Mouse (Mus musculus): ENCODE measurements around the gene Syt3. TPM values are rescaled to one million over a fixed set of nuclear protein-coding genes. Genes with fewer than 3 reads are reported as not detected.
A peak's percentile ranks its signal among the peaks of the same experiment; 100 is the strongest.

The Syt3 gene
- total RNA-seq, 1 experiment from 2014 or later: 0.79 TPM

DNA sequence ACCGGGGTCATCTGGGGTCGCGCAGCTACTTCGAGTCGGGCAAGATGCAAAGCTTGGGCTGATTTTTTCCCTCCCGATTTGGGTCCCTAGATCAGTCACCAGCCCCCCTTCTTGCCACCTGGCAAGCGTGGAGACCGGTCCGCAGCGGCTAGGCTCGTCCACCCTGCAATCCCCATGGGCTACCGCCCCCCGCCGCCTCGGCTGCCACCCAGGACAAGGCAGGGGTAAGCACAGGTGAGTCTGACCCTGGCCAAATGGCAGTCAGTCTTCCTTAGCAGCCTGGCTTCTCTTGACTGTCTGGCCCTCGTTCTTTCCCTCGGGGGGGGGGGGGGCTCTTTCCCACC lies 786 bp downstream of the Syt3 start:
- 0 out of 4 replicates have a peak, but pooled peaks have one; percentile 13 to 20 for ATAC-seq (replicated peaks in 1 of 2; ENCODE audit: insufficient read depth in 1 of 2, low FRiP score in 2 of 2, low TSS enrichment in 1 of 2, low read depth in 1 of 2, poor library complexity in 2 of 2, severe bottlenecking in 2 of 2)

DNA sequence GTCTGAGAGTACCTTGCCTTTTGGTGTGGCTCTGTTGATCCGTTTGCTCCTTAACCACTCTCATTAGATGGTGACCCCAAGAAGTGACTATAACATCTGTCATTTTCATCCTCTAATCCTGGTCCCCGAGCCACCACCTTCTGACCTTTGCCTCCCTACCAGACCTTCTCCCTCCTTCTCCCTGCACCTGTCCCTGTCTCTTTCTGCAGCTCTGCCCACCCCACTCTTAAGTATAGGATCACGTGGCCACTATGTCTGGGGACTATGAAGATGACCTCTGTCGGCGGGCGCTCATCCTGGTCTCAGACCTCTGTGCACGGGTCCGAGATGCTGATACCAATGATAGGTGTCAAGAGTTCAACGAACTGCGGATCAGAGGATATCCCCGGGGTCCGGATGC lies 1.8 kb downstream of the Syt3 start, which contains the start of gene 1700008O03Rik:
TSS of gene 1700008O03Rik (minus strand) at position 101 of the 400 bp plus-strand sequence.
- ATAC-seq (replicated peaks in 1 of 2; ENCODE audit: insufficient read depth in 1 of 2, low FRiP score in 2 of 2, low TSS enrichment in 1 of 2, low read depth in 1 of 2, poor library complexity in 2 of 2, severe bottlenecking in 2 of 2): no peak

DNA sequence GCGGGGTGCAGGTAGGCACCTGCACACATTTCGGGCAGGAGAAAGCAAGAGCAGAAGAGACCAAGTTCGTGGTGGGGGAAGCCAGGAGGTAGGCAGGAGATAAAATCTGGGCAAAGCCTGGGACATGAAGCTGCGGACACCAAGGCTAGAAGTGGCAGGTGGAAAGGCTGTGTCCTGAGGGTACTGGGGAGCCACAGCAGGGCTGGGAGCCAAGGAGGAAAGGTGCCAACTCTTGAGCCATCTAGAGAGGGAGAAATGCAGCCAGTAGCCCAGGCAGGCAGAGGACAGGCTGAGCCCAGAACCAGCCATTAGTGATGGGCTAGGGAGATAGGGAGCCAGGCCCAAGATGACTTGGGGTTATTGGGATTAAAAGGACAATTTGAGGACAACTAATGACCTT lies 7.9 kb downstream of the Syt3 start:
- ATAC-seq (replicated peaks in 1 of 2; ENCODE audit: insufficient read depth in 1 of 2, low FRiP score in 2 of 2, low TSS enrichment in 1 of 2, low read depth in 1 of 2, poor library complexity in 2 of 2, severe bottlenecking in 2 of 2): no peak

DNA sequence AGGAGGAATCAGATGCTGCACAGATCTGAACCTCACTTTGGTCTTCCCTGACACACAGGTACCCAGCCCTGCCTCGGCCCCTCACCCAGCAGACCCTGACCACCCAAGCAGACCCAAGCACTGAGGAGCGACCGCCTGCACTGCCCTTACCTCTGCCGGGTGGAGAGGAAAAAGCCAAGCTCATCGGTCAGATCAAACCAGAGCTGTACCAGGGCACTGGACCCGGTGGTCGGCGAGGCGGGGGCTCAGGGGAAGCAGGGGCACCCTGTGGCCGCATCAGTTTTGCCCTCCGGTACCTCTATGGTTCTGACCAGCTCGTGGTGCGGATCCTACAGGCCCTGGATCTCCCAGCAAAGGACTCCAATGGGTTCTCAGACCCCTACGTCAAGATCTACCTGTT lies 8.4 kb downstream of the Syt3 start:
- ATAC-seq (replicated peaks in 1 of 2; ENCODE audit: insufficient read depth in 1 of 2, low FRiP score in 2 of 2, low TSS enrichment in 1 of 2, low read depth in 1 of 2, poor library complexity in 2 of 2, severe bottlenecking in 2 of 2): no peak

DNA sequence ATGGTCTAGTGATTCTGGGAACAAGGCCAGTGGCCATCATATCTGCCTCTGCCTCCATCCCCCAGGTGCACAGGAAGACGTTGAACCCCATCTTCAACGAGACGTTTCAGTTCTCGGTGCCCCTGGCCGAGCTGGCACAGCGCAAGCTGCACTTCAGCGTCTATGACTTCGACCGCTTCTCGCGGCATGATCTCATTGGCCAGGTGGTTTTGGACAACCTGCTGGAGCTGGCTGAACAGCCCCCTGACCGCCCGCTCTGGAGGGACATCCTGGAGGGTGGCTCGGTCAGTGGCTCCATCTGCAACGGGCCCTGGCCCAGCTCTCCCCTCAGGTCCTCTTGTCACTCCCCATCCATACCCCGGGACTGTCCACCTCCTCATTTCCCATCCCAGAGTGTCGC lies 9.4 kb downstream of the Syt3 start:
- ATAC-seq (replicated peaks in 1 of 2; ENCODE audit: insufficient read depth in 1 of 2, low FRiP score in 2 of 2, low TSS enrichment in 1 of 2, low read depth in 1 of 2, poor library complexity in 2 of 2, severe bottlenecking in 2 of 2): no peak

DNA sequence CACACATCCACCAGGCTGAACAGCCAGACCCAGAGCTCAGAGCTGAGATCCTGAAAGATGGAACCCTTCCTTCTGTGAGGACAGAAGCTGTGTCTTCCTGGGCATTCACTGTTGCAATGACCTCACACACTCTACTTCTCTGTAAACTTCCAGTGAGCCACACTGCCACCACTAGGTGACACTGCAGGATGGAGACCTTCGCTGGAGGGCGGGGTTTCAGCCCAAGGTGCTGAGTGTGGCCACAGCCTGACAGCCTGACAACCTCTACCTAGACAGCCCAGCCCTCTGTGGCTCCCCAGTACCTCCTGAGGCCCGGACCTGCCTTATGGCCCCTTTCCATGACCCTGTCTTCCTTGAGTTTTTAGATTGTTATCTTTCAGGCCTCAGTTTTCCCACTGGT lies 14.7 kb downstream of the Syt3 start:
- ATAC-seq (replicated peaks in 1 of 2; ENCODE audit: insufficient read depth in 1 of 2, low FRiP score in 2 of 2, low TSS enrichment in 1 of 2, low read depth in 1 of 2, poor library complexity in 2 of 2, severe bottlenecking in 2 of 2): peak; percentile 83 to 95

DNA sequence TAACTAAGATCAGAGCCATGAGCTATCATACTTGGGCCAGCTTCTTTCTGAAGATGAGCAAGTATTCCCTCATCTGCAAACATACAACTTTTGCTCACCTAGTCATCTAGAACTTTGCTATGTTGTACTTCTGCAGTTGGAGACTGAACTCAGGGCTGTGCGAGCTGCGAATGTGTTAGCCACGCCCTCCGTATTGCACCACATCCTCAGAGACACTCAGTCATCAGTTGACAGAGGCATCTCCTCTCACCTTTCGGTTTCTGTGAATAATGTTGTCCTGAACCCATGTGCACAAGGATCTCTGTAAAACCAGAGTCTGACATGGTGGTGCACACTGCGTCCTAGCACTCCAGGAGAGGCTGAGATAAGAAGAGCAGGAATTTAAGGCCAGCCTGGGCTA lies 17.8 kb downstream of the Syt3 start:
- ATAC-seq (replicated peaks in 1 of 2; ENCODE audit: insufficient read depth in 1 of 2, low FRiP score in 2 of 2, low TSS enrichment in 1 of 2, low read depth in 1 of 2, poor library complexity in 2 of 2, severe bottlenecking in 2 of 2): no peak

DNA sequence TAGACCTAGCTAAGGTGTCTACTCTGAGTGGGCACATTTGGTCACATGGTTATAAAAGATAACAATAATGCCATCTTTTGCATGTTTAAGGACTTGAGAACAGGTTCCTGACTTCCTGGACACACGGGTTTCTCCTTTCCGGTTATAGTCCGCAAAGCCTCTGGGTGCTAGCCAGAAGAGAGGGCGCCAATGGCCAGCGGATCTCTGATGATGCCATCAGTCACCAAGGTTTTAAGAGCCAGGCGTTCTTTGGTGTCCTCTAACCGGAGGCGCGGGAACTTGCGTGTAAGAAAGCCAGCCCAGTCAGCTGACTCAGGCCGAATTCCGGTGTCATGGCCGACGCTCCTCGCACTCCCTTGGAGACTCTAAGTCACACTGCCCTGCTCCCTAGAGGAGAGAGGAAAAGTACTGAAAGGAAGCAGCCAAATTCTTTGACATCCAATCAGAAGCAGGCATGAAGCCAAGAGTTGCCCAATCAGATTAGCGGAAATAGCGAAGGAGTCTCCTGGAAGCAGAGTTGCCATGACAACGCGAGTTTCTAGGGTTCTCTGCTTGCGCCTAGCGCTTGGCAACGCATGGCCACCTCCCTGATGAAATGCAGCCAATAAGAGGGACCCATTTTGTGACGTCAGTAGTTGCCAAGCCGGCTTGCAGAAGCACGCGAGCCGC lies 21.6 kb downstream of the Syt3 start:
- peak; percentile 82 to 90 for ATAC-seq (replicated peaks in 1 of 2; ENCODE audit: insufficient read depth in 1 of 2, low FRiP score in 2 of 2, low TSS enrichment in 1 of 2, low read depth in 1 of 2, poor library complexity in 2 of 2, severe bottlenecking in 2 of 2)

DNA sequence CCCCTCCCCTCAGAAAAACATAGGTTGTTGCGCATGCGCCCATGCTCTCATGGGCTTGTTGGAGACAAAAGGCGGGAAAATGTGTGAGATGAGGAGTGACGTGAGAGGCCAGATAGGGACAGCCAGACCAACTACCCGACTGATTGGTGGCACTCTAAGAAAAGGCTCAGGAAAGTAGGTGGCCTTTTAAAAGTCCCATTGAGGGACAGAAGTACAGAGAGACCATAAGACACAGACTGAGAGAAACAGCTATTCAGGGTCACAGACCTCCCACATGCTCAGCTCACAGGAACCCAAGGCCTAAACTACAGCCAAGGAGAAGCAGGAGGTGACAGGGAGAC lies 22.1 kb downstream of the Syt3 start:
- no peak for ATAC-seq (replicated peaks in 1 of 2; ENCODE audit: insufficient read depth in 1 of 2, low FRiP score in 2 of 2, low TSS enrichment in 1 of 2, low read depth in 1 of 2, poor library complexity in 2 of 2, severe bottlenecking in 2 of 2)

DNA sequence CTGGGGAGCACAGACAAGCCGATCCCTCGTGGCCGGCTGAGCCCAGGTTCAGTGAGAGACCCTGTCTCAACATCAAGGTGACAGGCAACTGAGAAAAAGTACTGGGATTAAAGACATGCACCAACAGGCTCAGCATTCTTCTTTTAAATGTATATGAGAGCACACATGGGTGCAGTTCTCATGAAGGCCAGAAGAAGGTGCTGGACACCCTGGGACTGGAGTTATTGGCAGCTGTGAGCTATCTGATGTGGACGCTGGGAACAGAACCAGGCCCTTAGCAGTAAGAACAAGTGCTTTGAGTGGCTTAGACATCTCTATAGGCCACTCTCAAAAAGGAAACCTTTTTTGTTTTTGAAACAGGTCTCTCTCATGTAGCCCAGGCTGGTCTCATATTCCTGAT lies 27.2 kb downstream of the Syt3 start:
- no peak for ATAC-seq (replicated peaks in 1 of 2; ENCODE audit: insufficient read depth in 1 of 2, low FRiP score in 2 of 2, low TSS enrichment in 1 of 2, low read depth in 1 of 2, poor library complexity in 2 of 2, severe bottlenecking in 2 of 2)

DNA sequence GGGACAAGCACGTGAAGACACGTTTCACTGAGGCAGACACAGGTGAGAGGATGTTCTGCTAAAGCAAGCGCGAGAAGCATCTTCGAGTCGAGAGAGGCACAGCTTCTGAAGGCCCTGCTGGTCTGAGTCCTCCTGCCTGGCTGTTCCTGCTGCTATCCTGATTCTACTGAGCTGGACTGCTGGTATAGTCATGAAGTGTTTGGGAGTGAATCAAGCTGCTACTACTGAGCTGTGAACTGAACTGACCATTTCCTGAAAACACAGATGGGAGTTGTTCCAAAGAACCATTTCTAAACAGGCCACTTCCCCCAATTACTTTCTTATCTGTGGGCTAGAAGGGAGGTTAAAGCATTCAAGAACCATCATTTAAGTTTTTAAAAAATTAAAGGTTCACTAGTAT lies 29.4 kb downstream of the Syt3 start:
- no peak for ATAC-seq (replicated peaks in 1 of 2; ENCODE audit: insufficient read depth in 1 of 2, low FRiP score in 2 of 2, low TSS enrichment in 1 of 2, low read depth in 1 of 2, poor library complexity in 2 of 2, severe bottlenecking in 2 of 2)

DNA sequence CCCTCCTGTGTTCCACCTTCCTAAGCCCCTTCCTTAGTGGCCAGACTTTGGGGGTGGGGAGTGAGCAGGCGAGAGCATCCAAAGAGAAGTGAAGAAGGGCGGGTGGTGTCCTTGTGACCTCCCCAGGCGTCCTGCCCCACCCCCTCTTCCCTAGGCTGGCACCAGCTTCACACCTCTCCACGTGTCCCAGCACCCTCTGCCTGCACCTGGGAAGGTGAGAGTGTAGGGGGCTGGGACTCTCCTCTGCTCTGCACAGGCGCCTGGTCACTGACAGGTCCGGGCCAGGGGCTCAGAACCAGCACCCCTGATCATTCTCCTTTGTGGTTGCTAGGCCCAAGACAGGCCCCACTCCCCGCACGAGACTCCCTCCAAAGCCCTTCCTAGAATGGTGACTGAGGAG lies 43.8 kb downstream of the Syt3 start:
- ATAC-seq (replicated peaks in 1 of 2; ENCODE audit: insufficient read depth in 1 of 2, low FRiP score in 2 of 2, low TSS enrichment in 1 of 2, low read depth in 1 of 2, poor library complexity in 2 of 2, severe bottlenecking in 2 of 2): no peak

DNA sequence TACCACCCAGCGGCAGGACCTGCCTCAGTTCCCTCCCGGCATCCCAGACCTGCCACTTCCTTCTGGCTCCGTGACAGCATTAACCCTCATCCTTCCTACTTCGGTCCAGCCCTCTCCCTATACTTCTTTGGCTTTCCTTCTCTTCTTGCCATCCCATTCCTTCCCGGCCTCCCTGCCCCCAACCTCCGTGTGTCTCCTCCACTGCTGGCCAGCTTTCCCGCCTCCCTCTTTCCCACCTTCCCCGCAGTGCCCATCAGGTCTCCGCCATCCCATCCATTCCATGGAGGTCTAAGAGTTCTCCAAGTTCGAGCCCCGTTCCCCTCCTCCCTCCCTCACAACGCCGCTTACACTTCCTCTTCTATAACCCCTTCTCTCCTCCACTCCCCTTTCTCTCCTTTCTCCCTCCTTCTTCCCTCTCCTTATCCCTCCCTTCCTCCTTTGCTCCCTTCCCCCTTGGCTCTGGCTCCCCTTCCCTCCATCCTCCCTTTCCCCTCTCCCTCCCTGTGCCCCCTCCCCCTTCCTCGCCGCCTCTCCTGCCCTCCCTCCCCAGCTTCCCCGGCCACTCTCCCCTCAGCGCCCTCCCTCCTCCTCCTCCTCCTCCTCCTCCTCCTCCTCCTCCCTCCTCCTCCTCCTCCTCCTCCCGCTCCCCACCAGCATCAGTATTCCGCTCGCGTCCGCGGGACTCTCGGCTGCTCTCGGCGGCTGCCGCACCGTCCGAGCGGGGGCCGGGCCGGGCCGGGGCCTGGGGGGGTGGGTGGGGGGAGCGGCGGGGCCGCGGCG lies 44.5 kb downstream of the Syt3 start:
- no peak for ATAC-seq (replicated peaks in 1 of 2; ENCODE audit: insufficient read depth in 1 of 2, low FRiP score in 2 of 2, low TSS enrichment in 1 of 2, low read depth in 1 of 2, poor library complexity in 2 of 2, severe bottlenecking in 2 of 2)

DNA sequence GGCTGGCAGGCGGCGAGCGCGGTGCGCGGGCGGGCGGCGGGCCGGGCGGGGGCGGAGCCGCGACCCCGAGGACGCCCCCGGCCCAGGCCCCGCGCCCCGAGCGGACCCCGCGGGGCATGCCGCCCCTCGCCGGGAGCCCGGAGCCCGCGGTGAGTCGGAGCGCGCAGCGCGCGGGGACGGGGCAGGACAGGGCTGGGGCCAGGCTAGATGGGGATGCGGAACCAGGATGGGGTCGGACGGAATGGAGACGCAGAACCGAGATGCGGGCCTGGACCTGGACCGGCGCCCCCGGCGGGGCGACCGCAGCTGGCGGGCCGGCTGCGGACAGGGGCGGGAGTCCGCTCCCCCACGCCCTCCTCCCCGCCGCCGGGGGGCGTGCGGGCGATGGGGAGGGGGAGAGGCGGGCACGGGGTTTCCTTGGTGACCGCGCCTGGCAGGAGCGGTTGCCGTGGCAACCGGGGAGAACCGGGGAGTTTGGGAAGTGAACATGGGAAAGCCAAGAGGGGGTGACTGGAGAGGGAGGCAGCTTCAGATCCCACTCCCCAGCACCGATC lies 45.1 kb downstream of the Syt3 start, which contains the start of gene Lrrc4b:
TSS of gene Lrrc4b (plus strand) at position 51 of the 554 bp plus-strand sequence.
- no peak for ATAC-seq (replicated peaks in 1 of 2; ENCODE audit: insufficient read depth in 1 of 2, low FRiP score in 2 of 2, low TSS enrichment in 1 of 2, low read depth in 1 of 2, poor library complexity in 2 of 2, severe bottlenecking in 2 of 2)

DNA sequence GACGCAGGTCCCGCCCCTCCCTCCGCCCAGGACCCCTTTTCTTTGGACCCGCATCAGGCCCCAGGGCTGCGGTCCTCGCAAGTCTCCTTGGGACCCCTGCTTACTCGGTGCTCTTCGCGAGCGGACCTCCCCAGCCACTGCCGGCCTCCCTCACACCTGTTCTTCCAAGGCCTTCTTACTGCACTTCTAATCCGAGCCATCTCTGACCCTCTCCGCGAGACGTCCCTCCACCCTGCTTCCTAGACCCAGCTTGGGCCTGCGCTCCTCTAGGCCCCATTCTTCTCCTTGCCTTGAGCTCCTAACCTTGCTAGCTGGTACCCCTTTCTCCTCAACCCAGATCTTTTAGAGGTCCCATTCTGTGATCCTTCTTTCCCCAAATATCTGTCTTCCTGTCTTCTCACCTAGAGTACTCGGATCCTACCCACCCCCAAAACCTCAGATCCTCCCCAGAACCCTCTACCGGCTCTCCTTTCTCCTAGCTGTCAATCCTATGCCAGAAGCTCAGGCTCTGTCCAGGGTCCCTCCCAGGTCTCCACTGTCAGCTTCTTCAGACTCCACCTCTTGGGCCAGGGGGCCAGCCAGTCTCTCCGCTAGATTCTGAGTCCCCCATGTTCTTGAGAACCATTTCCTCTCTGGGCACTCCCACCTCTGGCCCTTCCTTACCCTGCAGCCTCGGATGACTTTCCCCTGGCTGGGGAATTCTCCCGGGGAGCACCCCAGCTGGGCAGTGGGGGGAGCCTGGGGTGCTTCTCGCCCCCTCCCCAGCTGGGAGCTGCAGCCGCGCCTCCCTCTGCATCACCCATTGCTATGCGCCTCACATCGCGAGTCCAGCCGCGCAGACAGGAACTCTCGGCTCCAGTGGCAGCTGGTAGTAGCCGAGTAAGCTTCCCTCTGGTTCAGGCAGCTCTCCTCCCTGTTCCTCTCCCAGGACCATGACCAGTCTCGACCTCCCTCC lies 45.9 kb downstream of the Syt3 start:
- ATAC-seq (replicated peaks in 1 of 2; ENCODE audit: insufficient read depth in 1 of 2, low FRiP score in 2 of 2, low TSS enrichment in 1 of 2, low read depth in 1 of 2, poor library complexity in 2 of 2, severe bottlenecking in 2 of 2): peak in 1 of 2 experiments; percentile 4; a peak in 1 of 4 replicates

DNA sequence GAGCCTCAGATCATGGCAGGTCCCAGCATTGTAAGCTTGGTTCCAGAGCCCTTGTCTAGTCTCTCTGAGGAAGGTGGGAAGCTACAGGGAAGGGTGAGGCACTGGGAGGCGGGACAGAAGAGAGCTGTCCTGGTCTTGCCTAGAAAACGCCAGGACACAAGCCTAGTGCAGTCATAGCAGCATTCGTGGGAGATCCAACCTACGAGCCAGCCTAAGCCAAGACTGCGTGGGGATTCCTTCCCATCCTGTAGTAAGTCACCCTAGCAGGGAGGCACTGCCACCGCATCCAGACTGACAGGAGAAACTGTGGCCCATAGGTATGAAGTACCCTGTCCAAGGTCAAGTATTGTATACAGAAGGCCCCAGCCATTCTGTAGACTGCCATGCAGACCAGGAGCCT lies 48.6 kb downstream of the Syt3 start:
- ATAC-seq (replicated peaks in 1 of 2; ENCODE audit: insufficient read depth in 1 of 2, low FRiP score in 2 of 2, low TSS enrichment in 1 of 2, low read depth in 1 of 2, poor library complexity in 2 of 2, severe bottlenecking in 2 of 2): no peak

DNA sequence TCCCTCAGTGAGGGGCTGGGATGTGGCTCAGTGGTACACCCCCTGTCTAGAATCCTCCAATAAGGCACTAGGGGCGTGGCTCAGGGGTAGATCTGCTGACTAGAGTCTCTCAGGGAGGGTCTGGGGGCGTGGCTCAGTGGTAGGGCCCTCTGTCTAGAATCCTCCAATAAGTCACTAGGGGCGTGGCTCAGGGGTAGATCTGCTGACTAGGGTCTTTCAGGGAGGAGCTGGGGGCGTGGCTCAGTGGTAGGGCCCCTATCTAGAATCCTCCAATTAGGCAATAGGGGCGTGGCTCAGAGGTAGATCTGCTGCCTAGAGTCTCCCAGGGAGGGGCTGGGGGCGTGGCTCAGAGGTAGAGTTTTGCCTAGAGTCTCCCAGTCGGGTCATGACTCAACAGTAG lies 49.5 kb downstream of the Syt3 start:
- no peak for ATAC-seq (replicated peaks in 1 of 2; ENCODE audit: insufficient read depth in 1 of 2, low FRiP score in 2 of 2, low TSS enrichment in 1 of 2, low read depth in 1 of 2, poor library complexity in 2 of 2, severe bottlenecking in 2 of 2)

DNA sequence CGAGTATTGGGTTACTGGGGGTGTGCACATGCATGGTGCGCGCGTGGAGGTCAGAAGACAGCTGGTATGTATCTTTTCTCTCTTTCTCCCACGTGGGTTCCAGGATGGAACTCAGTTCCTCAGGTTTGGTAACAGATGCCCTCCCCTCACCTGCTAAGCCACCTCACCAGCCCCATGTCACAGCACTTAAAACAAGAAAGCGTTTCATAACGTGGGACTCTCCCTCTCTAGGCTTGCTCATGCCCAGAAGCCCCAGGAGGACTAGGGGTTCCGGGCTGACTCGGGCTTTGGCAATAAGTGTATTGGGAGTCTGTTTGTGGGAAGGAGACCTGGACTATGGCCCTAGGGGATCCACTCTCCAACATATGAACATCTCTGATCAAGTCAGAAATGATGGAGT lies 50.2 kb downstream of the Syt3 start:
- no peak for ATAC-seq (replicated peaks in 1 of 2; ENCODE audit: insufficient read depth in 1 of 2, low FRiP score in 2 of 2, low TSS enrichment in 1 of 2, low read depth in 1 of 2, poor library complexity in 2 of 2, severe bottlenecking in 2 of 2)
